Mouse (Mus musculus): ENCODE data around the gene Dop1b. TPM values are rescaled to one million over a fixed set of nuclear protein-coding genes. Genes with fewer than 3 reads are reported as not detected.
"Not testable (repeated sequence)": the region's sequence is repeated elsewhere in the genome, so short reads cannot be mapped to it uniquely, and the experiment has no call there.

The Dop1b gene
- total RNA-seq, 2 experiments from 2014 or later, result 78.4 to 125 TPM

GRCm38 (mm10) chr16:93747421-93747820, 35.7 kb downstream of the Dop1b start:
- ATAC-seq (replicated peaks; ENCODE audit: low FRiP score, poor library complexity, severe bottlenecking), result no peak

- ATAC-seq (replicated peaks; ENCODE audit: low FRiP score, poor library complexity, severe bottlenecking), result no peak
Measured at GRCm38 (mm10) chr16:93749147-93749910, 37.6 kb downstream of the Dop1b start.

- ATAC-seq (replicated peaks; ENCODE audit: low FRiP score, poor library complexity, severe bottlenecking), result no peak
Measured at GRCm38 (mm10) chr16:93750464-93750863, 38.8 kb downstream of the Dop1b start.

- no peak for ATAC-seq (replicated peaks; ENCODE audit: low FRiP score, poor library complexity, severe bottlenecking)
Measured at GRCm38 (mm10) chr16:93751816-93752215, 40.1 kb downstream of the Dop1b start.

- ATAC-seq (replicated peaks; ENCODE audit: low FRiP score, poor library complexity, severe bottlenecking), result no peak
Measured at GRCm38 (mm10) chr16:93756622-93757021, 44.9 kb downstream of the Dop1b start.

- ATAC-seq (replicated peaks; ENCODE audit: low FRiP score, poor library complexity, severe bottlenecking), result no peak
Measured at GRCm38 (mm10) chr16:93763378-93763777, 51.7 kb downstream of the Dop1b start.

- no peak for ATAC-seq (replicated peaks; ENCODE audit: low FRiP score, poor library complexity, severe bottlenecking)
Measured at GRCm38 (mm10) chr16:93764597-93764996, 52.9 kb downstream of the Dop1b start.

- peak; percentile 61; the same call in 1 of the 2 replicates for ATAC-seq (replicated peaks; ENCODE audit: low FRiP score, poor library complexity, severe bottlenecking)
Measured at GRCm38 (mm10) chr16:93766956-93767355, 55.3 kb downstream of the Dop1b start.

- no peak for ATAC-seq (replicated peaks; ENCODE audit: low FRiP score, poor library complexity, severe bottlenecking)
Measured at GRCm38 (mm10) chr16:93767548-93767947, 55.8 kb downstream of the Dop1b start.

- ATAC-seq (replicated peaks; ENCODE audit: low FRiP score, poor library complexity, severe bottlenecking), result no peak
Measured at GRCm38 (mm10) chr16:93769621-93770020, 57.9 kb downstream of the Dop1b start.

GRCm38 (mm10) chr16:93770271-93770926, 58.7 kb downstream of the Dop1b start:
- no peak for ATAC-seq (replicated peaks; ENCODE audit: low FRiP score, poor library complexity, severe bottlenecking)

GRCm38 (mm10) chr16:93774658-93775057, 63.0 kb downstream of the Dop1b start:
- peak; percentile 41; the same call in 1 of the 2 replicates for ATAC-seq (replicated peaks; ENCODE audit: low FRiP score, poor library complexity, severe bottlenecking)

GRCm38 (mm10) chr16:93776468-93776867, 64.8 kb downstream of the Dop1b start:
- ATAC-seq (replicated peaks; ENCODE audit: low FRiP score, poor library complexity, severe bottlenecking), result no peak

- ATAC-seq (replicated peaks; ENCODE audit: low FRiP score, poor library complexity, severe bottlenecking), result no peak
Measured at GRCm38 (mm10) chr16:93777247-93777999, 65.7 kb downstream of the Dop1b start.

- not testable (repeated sequence) for ATAC-seq (replicated peaks; ENCODE audit: low FRiP score, poor library complexity, severe bottlenecking)
Measured at GRCm38 (mm10) chr16:93778393-93778792, 66.7 kb downstream of the Dop1b start.

GRCm38 (mm10) chr16:93779554-93779953, 67.8 kb downstream of the Dop1b start:
- ATAC-seq (replicated peaks; ENCODE audit: low FRiP score, poor library complexity, severe bottlenecking), result no peak

- ATAC-seq (replicated peaks; ENCODE audit: low FRiP score, poor library complexity, severe bottlenecking), result peak; percentile 79
Measured at GRCm38 (mm10) chr16:93780660-93781479, 69.2 kb downstream of the Dop1b start.

- no peak for ATAC-seq (replicated peaks; ENCODE audit: low FRiP score, poor library complexity, severe bottlenecking)
Measured at GRCm38 (mm10) chr16:93784175-93784574, 72.5 kb downstream of the Dop1b start.

- ATAC-seq (replicated peaks; ENCODE audit: low FRiP score, poor library complexity, severe bottlenecking), result peak; percentile 83
Measured at GRCm38 (mm10) chr16:93785805-93786204, 74.1 kb downstream of the Dop1b start.

- no peak for ATAC-seq (replicated peaks; ENCODE audit: low FRiP score, poor library complexity, severe bottlenecking)
Measured at GRCm38 (mm10) chr16:93788388-93788787, 76.7 kb downstream of the Dop1b start.

All from erythroblast, adult 5-6 weeks (primary cell).